Mouse (Mus musculus): ENCODE results near the gene Gm21244. TPM values are rescaled to one million over a fixed set of nuclear protein-coding genes. Genes with fewer than 3 reads are reported as not detected.
"Not testable (repeated sequence)": the region's sequence is repeated elsewhere in the genome, so short reads cannot be mapped to it uniquely, and the experiment has no call there.

Gm21244 gene
- polyA plus RNA-seq (2015; fragmentation: Nextera tagmentation; extraction: Ambion mirVana): not detected in 2 replicates

DNA sequence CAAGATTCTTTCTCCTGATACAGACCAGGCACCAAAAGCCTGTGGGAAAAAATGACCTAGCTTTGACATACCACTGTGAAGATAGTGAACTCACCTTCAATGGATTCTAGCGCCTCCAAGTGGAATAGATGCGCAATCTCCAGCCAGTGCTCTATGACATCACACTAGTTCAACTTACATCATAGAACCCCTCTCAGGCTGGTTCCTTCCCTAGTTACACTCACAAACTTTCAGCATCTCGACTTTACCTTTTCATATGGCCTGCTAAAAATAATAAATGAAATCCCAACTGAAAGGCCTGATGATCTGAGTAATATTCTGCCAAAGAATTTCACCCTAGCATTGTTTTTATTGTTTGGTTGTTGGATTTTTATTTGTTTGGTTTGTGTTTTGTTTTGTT, at the start of gene Gm21244:
Gene Gm21244, minus strand, starts transcription at position 101 of the 400 bp plus-strand sequence.
- no CpG with 5 or more reads among the region's 3 CpGs for WGBS
- H3K27me3 ChIP-seq (replicated peaks; ENCODE audit: control insufficient read depth, insufficient read depth, low read length); ATAC-seq; H3K9me3 ChIP-seq (ENCODE audit: control insufficient read depth, low read length); H3K4me1 ChIP-seq (replicated peaks; ENCODE audit: control insufficient read depth, insufficient read depth, low read length); H3K36me3 ChIP-seq (ENCODE audit: control insufficient read depth, insufficient read depth); H3K27ac ChIP-seq (ENCODE audit: low read length); H3K4me3 ChIP-seq (replicated peaks; ENCODE audit: low read length); H3K4me2 ChIP-seq (ENCODE audit: low read length); H3K9ac ChIP-seq (replicated peaks; ENCODE audit: low read depth, low read length): not testable (repeated sequence)

Other genes with a start within 250 kb of the Gm21244 start
- not detected in 2 replicates for gene Gm28998, start 84.5 kb upstream of the Gm21244 start, polyA plus RNA-seq (2015; fragmentation: Nextera tagmentation; extraction: Ambion mirVana)
- gene Gm21788, start 235.7 kb upstream of the Gm21244 start, polyA plus RNA-seq (2015; fragmentation: Nextera tagmentation; extraction: Ambion mirVana): not detected in 2 replicates

Data from forebrain, embryonic 16.5 days (tissue).